Mouse (Mus musculus) T-helper 2 cell (primary cell): ENCODE measurements around the gene Pkd1.

ENCODE experiments used
- in situ Hi-C: fragments of 300-600 bp; cut with MboI, MseI; formaldehyde crosslinking; loops from one replicate; pipeline ENCODE4 v1.15.1; 2025; ENCODE audit warnings: high pct_unique_total_duplicates

Pkd1 gene

DNA sequence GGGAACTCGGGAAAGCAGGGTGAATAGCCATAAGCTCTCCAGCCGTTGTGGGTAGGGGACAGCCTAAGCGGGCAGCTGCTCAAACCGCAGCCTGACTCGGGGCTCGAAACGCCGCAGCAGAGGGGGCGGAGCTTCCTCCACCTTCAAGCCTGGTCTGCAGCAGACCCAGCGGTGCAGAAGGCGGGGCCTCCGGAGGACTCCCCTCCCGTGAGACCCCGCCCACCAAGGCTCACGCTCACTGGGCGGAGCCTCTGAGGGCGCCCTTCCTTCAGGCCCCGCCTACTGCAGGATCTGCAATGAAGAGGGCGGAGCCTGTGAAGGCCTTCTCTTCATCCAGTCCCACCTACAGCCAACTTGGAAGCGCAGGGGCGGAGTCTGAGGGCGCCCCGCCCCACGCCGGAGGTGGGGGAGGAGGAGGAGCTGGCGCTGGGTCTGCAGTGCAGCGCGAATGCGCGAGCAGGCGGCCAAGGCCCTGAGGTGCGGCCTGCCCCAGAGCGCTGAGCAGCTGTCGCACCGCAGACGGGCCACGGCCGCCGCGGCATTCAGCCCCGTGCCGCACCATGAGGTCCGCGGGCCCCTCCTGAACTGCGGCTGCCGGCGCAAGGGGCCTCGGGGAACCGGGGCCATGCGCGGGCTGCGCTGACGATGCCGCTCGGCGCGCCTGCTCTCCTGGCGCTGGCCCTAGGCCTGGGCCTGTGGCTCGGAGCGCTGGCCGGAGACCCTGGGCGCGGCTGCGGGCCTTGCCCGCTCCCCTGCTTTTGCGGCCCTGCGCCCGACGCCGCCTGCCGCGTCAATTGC lies at the start of gene Pkd1:
TSS of gene Pkd1 (plus strand) at position 217 of the 798 bp plus-strand sequence.
- in situ Hi-C loops: no loop called here

DNA sequence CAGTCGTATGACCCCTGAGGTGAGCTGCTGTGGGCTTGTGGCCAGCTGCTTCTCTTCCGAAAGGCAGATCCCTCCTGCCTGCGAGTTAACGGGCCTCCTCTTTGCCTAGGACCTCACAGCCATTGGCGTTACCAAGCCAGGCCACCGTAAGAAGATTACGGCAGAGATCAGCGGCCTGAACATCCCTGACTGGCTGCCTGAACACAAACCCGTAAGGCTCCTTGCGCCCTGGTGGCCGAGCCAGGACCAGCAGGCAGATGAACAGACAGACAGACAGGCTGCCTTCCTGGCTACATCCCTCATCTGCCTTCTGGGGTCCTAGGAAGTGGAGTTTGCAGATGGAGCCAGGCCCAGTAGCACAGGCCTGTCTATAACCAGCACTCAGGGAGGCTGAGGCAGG lies 47.4 kb upstream of the Pkd1 start:
- in situ Hi-C loops: no loop called here

DNA sequence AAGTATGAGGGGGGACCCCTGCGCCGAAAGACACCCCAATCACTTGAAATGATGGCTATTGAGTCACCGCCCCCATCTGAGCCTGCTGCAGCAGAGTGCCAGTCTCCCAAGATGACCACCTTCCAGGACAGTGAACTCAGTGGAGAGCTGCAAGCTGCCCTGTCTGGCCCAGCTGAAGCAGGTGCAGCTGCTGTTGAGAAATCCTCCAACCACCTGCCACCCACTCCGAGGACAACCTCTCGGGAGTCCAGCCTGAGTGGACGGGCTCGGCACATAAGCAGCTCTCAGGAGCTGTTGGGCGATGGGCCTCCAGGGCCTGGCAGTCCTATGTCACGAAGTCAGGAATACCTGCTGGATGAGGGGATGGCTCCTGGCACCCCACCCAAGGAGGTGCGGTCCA lies 45.5 kb upstream of the Pkd1 start:
- in situ Hi-C loops: no loop called here

DNA sequence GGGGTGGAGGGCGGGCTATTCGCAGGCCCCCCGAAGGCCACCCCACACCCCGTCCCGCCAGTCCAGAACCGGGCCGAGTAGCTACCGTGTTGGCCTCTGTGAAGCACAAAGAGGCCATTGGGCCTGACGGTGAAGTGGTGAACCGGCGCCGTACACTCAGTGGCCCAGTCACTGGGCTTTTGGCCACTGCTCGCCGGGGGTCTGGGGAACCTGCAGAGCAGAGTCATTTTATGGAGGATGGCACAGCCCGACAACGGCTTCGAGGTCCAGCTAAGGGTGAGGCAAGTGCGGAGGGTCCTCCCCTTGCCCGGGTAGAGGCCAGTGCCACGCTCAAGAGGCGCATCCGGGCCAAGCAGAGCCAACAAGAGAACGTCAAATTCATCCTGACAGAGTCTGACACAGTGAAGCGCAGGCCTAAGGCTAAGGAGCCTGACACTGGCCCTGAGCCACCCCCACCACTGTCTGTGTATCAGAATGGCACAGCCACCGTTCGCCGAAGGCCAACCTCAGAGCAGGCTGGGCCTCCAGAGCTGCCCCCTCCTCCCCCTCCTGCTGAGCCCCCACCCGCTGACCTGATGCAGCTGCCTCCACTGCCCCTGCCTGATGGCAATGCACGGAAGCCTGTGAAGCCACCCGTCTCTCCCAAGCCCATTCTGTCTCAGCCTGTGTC lies 44.2 kb upstream of the Pkd1 start:
- in situ Hi-C loops: no loop called here

DNA sequence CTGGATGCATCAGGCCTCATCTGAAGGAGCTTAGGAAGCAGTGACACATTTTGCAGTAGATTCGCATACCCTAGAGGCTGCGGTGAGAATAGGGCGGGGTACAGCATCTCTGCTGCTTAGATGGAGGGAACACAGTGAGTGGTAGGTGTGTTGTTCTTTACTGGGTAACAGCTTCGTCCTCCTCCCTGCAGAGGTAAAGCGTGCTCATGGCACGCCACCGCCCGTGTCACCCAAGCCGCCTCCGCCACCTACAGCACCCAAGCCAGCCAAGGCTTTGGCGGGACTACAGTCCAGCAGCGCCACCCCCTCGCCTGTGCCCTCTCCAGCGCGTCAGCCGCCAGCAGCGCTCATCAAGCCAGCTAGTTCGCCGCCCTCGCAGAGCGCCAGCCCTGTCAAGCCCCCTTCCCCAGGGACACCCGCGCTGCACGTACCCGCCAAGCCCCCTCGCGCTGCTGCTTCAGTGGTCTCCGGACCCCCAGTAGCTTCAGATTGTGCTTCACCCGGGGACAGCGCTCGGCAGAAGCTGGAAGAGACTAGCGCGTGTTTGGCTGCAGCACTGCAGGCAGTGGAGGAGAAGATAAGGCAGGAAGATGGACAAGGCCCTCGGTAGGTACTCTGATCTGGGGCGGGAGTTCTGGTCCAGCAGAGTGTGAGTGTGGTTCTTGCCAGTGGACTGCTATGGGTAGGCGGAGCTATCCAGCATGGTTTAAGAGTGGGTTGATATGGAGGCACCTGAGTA lies 43.1 kb upstream of the Pkd1 start:
- in situ Hi-C loops: no loop called here

DNA sequence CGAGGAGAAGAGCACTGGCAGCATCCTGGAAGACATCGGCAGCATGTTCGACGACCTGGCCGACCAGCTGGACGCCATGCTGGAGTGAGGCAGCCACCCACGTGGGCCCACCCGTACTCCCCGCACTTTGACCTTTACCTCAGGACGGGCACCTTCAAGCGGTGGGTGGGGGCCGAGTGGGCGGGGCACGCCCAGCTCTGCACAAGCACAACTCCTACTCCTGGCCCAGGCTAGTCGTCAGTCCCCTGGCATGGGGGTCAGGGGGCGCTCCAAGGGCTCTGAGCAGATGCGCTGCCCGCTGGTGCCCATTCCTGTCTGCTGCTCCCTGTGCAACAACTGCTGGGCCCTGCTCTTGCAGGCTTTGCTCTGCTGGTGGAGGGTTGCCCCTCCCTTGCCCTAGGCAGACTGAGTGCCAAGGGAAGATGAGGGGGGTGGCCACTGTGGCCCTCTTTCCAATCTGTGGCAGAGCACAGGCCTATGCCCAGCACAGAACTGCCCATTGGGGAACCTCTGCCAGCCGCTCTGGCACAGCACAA lies 42.4 kb upstream of the Pkd1 start:
- in situ Hi-C loops: no loop called here

DNA sequence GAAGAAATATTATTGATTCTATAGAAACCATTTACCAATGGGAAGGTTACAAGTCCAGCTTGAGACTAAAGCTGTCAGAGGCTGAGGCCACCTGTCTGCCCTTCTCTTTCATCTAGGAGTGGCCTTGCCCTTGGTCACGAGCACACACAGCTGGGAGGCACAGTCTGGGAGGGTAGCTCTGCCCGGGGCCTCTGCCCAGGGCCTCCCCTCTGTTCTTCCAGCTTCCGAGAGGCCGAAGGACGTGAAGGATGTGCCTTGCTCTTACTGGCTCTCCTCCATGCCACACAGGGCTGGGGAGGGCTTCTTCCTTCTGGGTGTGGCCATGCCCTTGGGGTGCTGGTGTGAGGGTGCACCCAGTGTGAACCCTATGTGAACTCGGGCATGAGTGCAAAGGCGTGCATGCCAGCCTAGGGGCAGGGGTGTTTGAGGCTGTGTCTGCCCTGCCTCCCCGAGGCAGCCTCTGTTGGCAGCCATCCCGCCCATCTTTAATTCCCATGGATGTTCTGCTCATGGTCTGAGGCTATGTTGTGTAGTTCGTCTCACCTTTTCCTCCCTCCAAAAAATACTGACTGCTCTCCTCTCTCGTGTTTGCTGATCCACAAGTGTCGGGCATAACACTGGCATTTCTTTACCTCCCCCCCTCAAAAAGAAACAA lies 41.7 kb upstream of the Pkd1 start:
- in situ Hi-C loops: no loop called here

DNA sequence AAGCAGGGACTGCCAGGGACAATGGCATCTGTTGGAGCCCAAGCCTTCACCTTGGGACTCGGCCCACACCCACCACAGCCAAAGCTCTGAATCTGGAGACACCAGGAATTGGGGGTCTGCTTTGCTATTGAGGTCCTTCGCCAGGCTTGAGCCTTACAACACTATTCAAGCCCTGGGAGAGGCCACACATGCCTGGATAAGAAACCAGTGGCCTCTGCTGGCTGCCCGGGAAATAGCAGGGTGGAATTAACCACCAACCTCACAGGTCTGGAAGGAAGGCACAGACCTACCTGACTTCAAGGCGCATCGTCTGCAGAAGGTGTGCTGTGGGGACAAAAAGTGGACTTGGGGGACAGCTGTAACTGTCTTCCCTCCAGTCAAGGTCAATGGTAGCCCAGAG lies 36.0 kb upstream of the Pkd1 start:
- in situ Hi-C loops: no loop called here

DNA sequence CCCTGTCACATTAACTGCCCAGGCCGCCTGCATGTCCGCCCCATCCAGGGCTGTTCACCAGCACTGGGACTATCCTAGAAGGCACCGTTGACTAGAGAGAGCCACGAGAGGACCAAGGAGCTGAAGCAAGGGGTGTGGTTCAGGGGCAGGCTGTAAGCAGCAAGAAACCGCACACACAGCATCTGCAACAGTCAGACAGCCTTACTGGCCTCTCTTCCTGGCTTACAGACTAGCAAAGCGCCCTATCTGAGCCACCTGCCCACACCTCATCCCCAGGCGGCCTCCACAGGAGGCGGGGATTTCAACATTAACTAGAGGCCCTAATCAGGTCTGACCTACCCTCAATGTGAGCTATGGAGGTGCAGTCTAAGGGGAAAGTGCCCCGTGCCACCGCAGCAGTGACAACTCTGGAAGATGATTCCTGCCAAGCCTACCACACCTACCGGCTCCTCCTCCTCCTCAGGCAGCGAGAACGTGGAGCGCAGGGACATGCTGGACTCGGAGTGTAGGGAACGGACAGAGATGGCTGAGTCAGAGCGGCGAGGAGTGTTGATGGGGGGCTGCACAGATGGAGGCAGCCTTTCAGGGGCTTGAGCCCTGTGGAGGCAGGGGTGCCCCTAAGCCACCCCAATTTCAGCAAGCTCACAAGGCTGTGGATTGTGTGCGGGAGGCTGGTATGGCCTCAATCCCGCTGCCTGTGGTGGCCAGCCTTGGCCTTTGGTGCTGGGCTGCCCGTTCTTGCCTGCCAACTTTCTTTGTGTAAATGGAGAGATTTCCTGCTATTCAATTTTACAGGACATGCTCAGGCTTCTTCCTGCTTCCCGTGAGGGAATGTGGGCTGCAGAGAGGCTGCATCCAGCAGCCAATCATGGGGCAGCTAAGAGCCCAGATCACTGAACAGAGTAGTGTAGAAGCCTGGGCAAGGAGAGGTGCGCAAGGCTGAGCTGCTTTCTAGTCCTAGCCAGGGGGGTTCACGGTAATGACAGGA lies 35.1 kb upstream of the Pkd1 start:
- in situ Hi-C loops: no loop called here

DNA sequence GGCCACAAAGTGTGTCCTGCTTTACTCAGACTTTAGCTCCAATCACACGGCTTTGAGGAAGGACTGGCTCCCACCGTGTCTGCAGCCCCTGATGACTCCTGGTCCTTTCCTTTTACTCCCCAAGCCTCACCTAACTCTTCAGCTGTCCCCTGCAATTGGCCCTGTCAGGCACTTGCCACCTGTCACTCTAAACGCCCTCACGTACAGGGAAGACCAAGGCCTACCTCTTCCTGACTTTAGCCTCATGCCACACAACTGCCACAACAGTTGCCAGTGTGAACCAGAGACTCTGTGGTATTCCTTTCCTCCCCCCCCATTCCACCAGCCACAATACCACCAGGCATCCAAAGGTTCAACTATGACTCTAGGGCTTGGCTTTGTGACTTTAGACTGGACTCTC lies 29.2 kb upstream of the Pkd1 start:
- in situ Hi-C loops: loop anchor here (5.0 kb wide), 1 partner anchor 38 kb away; no protein-coding TSS in a partner anchor

DNA sequence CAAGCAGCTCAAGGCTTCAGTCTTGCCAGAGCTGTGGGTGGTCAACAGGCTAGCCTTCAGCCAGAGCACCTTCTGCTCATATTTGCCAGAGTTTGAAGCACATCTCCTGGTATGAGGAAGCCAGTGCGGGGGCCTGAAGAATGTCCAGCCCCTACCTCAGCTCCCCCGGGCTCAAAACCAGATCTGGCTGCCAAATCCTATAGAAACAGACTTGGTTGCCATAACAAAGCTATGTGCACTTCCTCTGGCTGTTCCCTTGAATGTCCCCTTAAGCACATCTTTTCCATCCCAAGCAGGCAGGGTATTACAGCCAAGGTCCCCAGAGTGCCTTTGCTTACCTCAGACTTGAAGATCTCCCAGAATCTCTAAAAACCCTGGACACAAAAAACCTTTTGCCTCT lies 24.9 kb upstream of the Pkd1 start:
- in situ Hi-C loops: loop anchor here (5.0 kb wide), 1 partner anchor 42 kb away; no protein-coding TSS in a partner anchor

DNA sequence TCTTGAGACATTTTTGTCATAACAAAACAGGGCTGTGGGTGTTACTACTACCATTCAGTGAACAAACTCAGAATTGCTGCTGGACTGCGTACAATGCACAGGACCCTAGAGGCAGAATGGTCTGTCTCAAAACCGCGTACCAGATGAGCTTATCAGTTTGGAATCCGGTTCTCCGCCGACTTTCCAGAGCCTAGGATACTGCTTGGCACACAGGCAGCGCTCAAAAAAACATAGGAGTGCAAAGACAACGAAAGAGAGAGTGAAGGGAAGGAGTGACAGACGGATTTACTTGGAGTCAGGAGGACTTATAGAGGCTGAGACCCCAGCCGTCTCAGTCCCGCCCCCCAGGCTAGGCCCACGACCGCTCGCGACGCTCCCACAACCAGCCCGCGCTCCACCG lies 22.3 kb upstream of the Pkd1 start:
- in situ Hi-C loops: no loop called here

DNA sequence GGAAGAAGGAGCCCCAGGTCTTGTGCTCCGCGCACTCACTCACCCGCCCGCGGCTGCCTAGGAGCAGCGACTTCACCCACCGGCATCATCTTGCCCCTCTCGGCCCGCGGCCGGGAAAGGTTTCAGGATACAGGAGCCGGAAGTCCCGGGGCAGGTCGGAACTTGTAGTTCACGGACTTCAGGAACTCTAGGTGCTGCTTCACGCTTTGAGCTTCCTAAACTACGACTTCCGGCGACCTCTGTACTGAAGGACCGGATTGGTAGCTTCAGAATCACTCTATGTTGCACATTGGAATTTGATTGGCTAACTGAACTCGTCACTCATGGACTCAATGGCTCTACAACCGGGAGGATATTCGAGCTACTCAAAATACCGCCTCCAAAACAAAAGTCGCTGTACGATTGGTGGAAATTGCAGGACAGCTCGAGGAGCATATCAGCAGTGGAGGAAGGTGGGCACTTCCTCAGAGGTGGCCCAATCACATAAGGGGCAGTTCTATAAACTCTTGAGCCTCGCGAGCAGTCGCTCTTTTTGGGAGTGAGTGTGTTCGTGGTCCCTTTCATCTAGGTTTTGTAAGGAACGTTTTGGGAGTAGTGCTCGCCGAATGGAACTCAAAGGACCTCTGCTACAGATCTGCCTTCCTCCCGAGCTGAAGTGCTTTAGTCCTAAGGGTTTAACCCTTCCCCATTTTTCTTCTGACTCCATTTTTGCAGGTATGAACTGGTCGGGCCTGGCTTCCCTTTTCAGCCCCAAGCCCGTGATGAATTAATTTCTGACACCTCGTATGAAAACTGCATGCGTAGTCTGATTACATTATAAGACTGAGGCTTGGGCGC lies 21.7 kb upstream of the Pkd1 start, which contains the start of gene Traf7:
TSS of gene Traf7 (minus strand) at position 216 of the 837 bp plus-strand sequence.
- in situ Hi-C loops: no loop called here

DNA sequence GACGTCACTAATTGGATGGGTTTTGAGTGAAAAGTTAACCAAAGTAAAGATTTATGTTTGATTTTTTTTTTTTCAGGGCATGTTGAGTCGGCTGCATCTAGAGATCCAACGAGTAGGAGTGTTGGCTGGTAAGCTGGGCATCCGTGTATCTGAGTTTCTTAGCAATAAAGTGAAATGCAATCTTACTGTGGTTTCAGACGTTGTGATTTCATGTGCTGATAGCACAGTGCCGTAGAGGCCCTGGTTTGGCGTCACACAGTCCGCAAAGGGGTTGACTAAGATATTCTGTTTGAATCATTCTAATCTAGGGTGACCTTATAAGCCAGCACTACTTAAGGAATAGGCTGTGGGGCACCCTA lies 21.1 kb upstream of the Pkd1 start:
- in situ Hi-C loops: no loop called here

DNA sequence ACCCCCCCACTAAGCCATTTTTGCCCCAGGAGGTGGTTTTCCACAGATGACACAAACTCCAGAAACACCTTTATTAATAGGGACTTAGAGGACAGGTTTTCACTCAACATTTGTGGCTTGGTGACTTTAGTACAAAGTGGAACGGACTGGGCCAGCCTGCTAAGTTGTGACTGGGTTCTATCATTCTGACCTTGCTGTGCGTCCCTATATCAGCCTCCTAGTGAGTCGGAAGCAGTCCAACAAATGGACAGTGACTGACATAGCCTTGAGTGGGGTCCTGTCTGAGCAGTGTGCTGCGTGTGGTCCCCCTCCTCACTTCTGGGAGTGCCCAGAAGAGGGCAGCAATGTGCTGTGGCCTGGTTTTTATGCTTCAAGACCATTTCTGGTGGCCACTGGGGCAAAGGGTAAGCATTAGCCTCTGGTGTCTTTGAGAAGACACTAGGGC lies 20.6 kb upstream of the Pkd1 start:
- in situ Hi-C loops: no loop called here

DNA sequence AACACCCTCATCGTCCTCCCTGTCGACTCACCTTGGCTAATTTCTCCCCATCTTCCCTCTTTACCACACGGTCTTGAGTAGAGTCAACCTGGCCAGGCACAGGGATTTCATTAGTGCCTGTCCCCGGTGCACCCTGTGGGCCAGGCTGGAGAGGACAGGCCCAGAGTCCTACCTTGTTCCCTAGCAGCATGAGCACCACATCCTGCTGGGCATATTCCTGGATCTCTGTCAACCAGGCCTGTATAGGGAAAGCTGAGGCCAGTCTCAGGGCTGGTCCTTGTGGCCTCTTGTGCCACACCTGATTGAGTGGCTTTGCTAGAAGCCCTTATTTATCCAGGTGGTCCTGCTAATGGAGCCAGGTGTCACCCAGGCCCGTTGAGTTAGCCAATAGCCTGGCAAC lies 19.8 kb upstream of the Pkd1 start:
- in situ Hi-C loops: no loop called here

DNA sequence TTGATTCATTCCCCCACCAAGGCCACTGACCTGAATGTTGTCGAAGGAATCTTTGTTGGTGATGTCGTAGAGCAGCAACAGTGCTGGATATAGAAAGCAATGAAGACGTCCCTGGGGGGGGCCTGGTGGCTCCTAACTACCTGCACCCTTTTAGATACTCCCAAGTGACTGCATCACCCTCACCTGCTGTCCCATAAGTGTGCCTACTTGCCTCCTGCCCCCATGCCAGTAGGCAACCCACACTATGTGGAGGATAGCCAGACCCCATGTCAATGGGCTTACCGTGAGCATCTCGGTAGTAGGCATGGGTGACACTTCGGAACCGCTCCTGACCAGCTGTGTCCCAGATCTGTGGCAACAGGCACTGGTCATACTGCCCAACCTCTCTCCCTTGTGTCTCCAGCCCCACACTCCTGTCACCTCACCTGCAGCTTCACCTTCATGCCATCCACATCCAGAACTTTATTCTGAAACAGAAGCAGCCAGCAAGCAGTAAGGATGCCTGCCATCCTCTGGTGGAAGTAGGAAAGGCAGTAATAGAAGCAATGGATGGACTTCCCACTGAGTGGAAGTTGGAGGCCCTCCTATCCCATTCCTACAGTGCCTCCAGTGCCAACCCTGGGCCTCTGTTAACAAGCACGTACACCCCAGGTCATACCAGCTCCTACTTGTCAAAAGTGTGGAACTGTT lies 19.1 kb upstream of the Pkd1 start:
- in situ Hi-C loops: no loop called here

DNA sequence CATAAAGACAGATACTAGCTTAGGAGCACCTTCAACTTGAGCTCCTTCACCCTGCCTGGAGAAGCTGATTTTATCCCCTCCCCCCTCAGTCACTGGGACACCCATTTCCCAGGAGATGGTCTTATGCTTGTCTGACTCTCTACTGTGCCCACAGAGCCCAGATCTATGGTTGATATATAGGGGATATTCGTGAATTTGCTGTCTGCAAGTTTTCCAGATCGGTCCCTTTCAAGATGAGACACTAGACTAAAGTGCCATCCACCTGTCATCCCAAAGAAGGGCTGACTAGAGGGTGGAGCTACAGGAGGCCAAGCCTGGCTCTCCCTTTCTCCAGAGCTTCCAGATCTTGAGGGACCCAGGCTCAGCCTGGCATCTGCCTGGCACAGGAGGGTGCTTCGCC lies 18.6 kb upstream of the Pkd1 start:
- in situ Hi-C loops: no loop called here

DNA sequence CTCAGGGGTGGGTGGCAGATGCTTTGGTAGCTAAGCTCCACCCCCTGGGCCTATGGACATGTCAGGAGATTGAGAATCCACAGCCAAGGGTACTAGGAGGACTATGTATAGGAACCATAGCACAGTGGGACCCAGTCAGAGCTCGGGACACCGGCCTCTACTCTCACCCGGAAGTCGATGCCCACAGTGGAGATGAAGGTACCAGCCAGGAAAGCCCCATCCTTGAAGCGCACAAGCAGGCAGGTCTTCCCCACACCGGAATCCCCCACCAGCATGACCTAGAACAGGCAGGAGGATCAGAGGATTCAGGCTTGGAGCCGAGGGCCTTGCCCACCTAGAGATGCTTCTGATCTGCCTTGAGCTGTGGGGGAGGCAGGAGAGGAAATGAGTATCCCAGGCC lies 17.6 kb upstream of the Pkd1 start:
- in situ Hi-C loops: no loop called here
